Mouse (Mus musculus): ENCODE results near the gene Clec12a.

DNA sequence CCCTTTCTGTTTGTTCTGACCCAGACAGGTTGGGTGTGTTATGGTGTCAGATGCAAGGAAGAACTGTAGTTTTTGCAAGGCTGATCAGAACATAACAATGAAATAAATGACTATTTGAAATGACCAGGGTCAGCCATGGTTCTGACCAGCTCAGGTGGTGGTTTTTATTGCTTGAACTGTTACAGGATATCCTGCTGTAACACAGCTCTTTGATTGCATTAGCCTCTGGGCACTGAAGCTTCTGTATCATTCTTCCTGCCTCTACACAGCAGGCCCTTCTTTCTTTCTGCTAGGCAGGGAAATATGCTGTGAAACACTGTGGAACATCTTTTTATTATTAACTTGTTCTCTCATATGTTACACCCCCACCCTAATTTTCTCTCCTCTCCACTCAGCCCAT, 13.9 kb downstream of the Clec12a start:
- TF ChIP-seq FLI1 (IDR thresholded peaks at IDR 0.05; ENCODE audit: low read length) (no peak), GATA1 (IDR thresholded peaks at IDR 0.05; ENCODE audit: borderline replicate concordance, low read length) (no peak)
